Mouse (Mus musculus): Measurements from ENCODE around the gene Rgl1. TPM values are rescaled to one million over a fixed set of nuclear protein-coding genes. Genes with fewer than 3 reads are reported as not detected.

Gene Rgl1
- polyA plus RNA-seq, 1 experiment from 2014 or later: 33.2 TPM

- Histone ChIP-seq H3K27ac (ENCODE audit: low read length) (no peak overlapping the region), H3K4me3 (ENCODE audit: low read depth, low read length) (no peak overlapping the region), H3K4me2 (replicated peaks; ENCODE audit: low read depth, low read length) (no peak overlapping the region), H3K36me3 (ENCODE audit: insufficient read depth, low read length) (no peaks in the 10 kb centered on the region), H3K9ac (replicated peaks; ENCODE audit: low read depth) (no peak overlapping the region), H3K27me3 (replicated peaks; ENCODE audit: insufficient read depth, low read length) (no peaks in the 10 kb centered on the region), H3K4me1 (ENCODE audit: insufficient read depth, low read depth, low read length) (peaks cover 7% of the 10 kb centered on the region; the same call in 1 of the 2 replicates), H3K9me3 (ENCODE audit: low read length) (no peaks in the 10 kb centered on the region)
- DNase-seq (ENCODE audit: low spot score) (peak; percentile 76), ATAC-seq (peak; percentile 85)
- TF ChIP-seq CTCF (IDR thresholded peaks at IDR 0.05) (no peak), EP300 (IDR thresholded peaks at IDR 0.05) (peak; percentile 61; the same call in 1 of the 2 replicates)
- WGBS: 45% methylated on average over 8 of the region's 8 CpGs
Observed at GRCm38 (mm10) chr1:152669446-152670180, 96.5 kb downstream of the Rgl1 start.

- WGBS: 88% methylated on average over 7 of the region's 7 CpGs
Observed at GRCm38 (mm10) chr1:152660436-152660835, 105.7 kb downstream of the Rgl1 start.

GRCm38 (mm10) chr1:152659961-152660360 is 106.2 kb downstream of the Rgl1 start:
- Histone ChIP-seq H3K9me3 (ENCODE audit: low read length) (no peaks in the 10 kb centered on the region), H3K27ac (ENCODE audit: low read length) (no peak overlapping the region), H3K4me3 (ENCODE audit: low read depth, low read length) (no peak overlapping the region), H3K9ac (replicated peaks; ENCODE audit: low read depth) (no peak overlapping the region), H3K27me3 (replicated peaks; ENCODE audit: insufficient read depth, low read length) (no peaks in the 10 kb centered on the region), H3K4me2 (replicated peaks; ENCODE audit: low read depth, low read length) (no peak overlapping the region), H3K4me1 (ENCODE audit: insufficient read depth, low read depth, low read length) (no peaks in the 10 kb centered on the region), H3K36me3 (ENCODE audit: insufficient read depth, low read length) (no peaks in the 10 kb centered on the region)
- no peak for ATAC-seq
- TF ChIP-seq CTCF (IDR thresholded peaks at IDR 0.05): no peak
- no peak for TF ChIP-seq EP300 (IDR thresholded peaks at IDR 0.05)
- WGBS: 85% methylated on average over 4 of the region's 4 CpGs
- DNase-seq (ENCODE audit: low spot score): no peak

More at GRCm38 (mm10) chr1:152660436-152660835, 105.7 kb downstream of the Rgl1 start:
- TF ChIP-seq CTCF (IDR thresholded peaks at IDR 0.05): no peak
- no peak for TF ChIP-seq EP300 (IDR thresholded peaks at IDR 0.05)
- no peak overlapping the region for H3K9ac ChIP-seq (replicated peaks; ENCODE audit: low read depth)
- DNase-seq (ENCODE audit: low spot score): no peak
- H3K9me3 ChIP-seq (ENCODE audit: low read length): no peaks in the 10 kb centered on the region
- H3K4me2 ChIP-seq (replicated peaks; ENCODE audit: low read depth, low read length): no peak overlapping the region
- no peaks in the 10 kb centered on the region for H3K27me3 ChIP-seq (replicated peaks; ENCODE audit: insufficient read depth, low read length)
- no peaks in the 10 kb centered on the region for H3K4me1 ChIP-seq (ENCODE audit: insufficient read depth, low read depth, low read length)
- no peak for ATAC-seq
- H3K27ac ChIP-seq (ENCODE audit: low read length): no peak overlapping the region
- H3K36me3 ChIP-seq (ENCODE audit: insufficient read depth, low read length): no peaks in the 10 kb centered on the region
- H3K4me3 ChIP-seq (ENCODE audit: low read depth, low read length): no peak overlapping the region

- 78% methylated on average over 6 of the region's 6 CpGs for WGBS
- Histone ChIP-seq H3K4me1 (ENCODE audit: insufficient read depth, low read depth, low read length) (no peaks in the 10 kb centered on the region), H3K9me3 (ENCODE audit: low read length) (no peaks in the 10 kb centered on the region), H3K9ac (replicated peaks; ENCODE audit: low read depth) (no peak overlapping the region), H3K4me3 (ENCODE audit: low read depth, low read length) (no peak overlapping the region), H3K4me2 (replicated peaks; ENCODE audit: low read depth, low read length) (no peak overlapping the region), H3K27me3 (replicated peaks; ENCODE audit: insufficient read depth, low read length) (no peaks in the 10 kb centered on the region), H3K36me3 (ENCODE audit: insufficient read depth, low read length) (no peaks in the 10 kb centered on the region), H3K27ac (ENCODE audit: low read length) (no peak overlapping the region)
- no peak for DNase-seq (ENCODE audit: low spot score)
- TF ChIP-seq CTCF (IDR thresholded peaks at IDR 0.05) (no peak), EP300 (IDR thresholded peaks at IDR 0.05) (no peak)
- ATAC-seq: no peak
Observed at GRCm38 (mm10) chr1:152656601-152657000, 109.5 kb downstream of the Rgl1 start.

- WGBS: 95% methylated on average over 6 of the region's 6 CpGs
- H3K4me2 ChIP-seq (replicated peaks; ENCODE audit: low read depth, low read length): no peak overlapping the region
- DNase-seq (ENCODE audit: low spot score) (no peak), ATAC-seq (no peak)
- TF ChIP-seq CTCF (IDR thresholded peaks at IDR 0.05) (no peak), EP300 (IDR thresholded peaks at IDR 0.05) (no peak)
- H3K9ac ChIP-seq (replicated peaks; ENCODE audit: low read depth): no peak overlapping the region
- no peaks in the 10 kb centered on the region for H3K36me3 ChIP-seq (ENCODE audit: insufficient read depth, low read length)
- no peaks in the 10 kb centered on the region for H3K4me1 ChIP-seq (ENCODE audit: insufficient read depth, low read depth, low read length)
- H3K27ac ChIP-seq (ENCODE audit: low read length): no peak overlapping the region
- no peak overlapping the region for H3K4me3 ChIP-seq (ENCODE audit: low read depth, low read length)
- no peaks in the 10 kb centered on the region for H3K9me3 ChIP-seq (ENCODE audit: low read length)
- H3K27me3 ChIP-seq (replicated peaks; ENCODE audit: insufficient read depth, low read length): no peaks in the 10 kb centered on the region
Observed at GRCm38 (mm10) chr1:152654851-152655250, 111.3 kb downstream of the Rgl1 start.

- no peaks in the 10 kb centered on the region for H3K4me1 ChIP-seq (ENCODE audit: insufficient read depth, low read depth, low read length)
Observed at GRCm38 (mm10) chr1:152651495-152651874, 114.7 kb downstream of the Rgl1 start.

More at GRCm38 (mm10) chr1:152651495-152651874, 114.7 kb downstream of the Rgl1 start:
- DNase-seq (ENCODE audit: low spot score) (no peak), ATAC-seq (no peak)
- H3K27ac ChIP-seq (ENCODE audit: low read length): no peak overlapping the region
- no peaks in the 10 kb centered on the region for H3K27me3 ChIP-seq (replicated peaks; ENCODE audit: insufficient read depth, low read length)
- no peak overlapping the region for H3K9ac ChIP-seq (replicated peaks; ENCODE audit: low read depth)
- H3K9me3 ChIP-seq (ENCODE audit: low read length): no peaks in the 10 kb centered on the region
- TF ChIP-seq EP300 (IDR thresholded peaks at IDR 0.05): no peak
- no peak for TF ChIP-seq CTCF (IDR thresholded peaks at IDR 0.05)
- H3K4me2 ChIP-seq (replicated peaks; ENCODE audit: low read depth, low read length): no peak overlapping the region
- H3K4me3 ChIP-seq (ENCODE audit: low read depth, low read length): no peak overlapping the region
- 80% methylated on average over 1 of the region's 1 CpGs for WGBS
- H3K36me3 ChIP-seq (ENCODE audit: insufficient read depth, low read length): no peaks in the 10 kb centered on the region
